Mouse (Mus musculus) erythroblast, embryonic 14.5 days (primary cell): Measurements from ENCODE around the gene Ros1.

Experiments
- GATA1 ChIP-seq: IDR thresholded peaks from 2 replicates; pipeline ENCODE4 v1.6.1; 2012; ENCODE audit warnings: low read length, inconsistent platforms, mixed read lengths
- TAL1 ChIP-seq: IDR thresholded peaks from 3 replicates; pipeline ENCODE4 v1.6.1; 2012; ENCODE audit warnings: low read length, inconsistent platforms, mixed read lengths

GRCm38 (mm10) chr10:52024053-52024410, 171.0 kb downstream of the Ros1 start:
- TF ChIP-seq GATA1 = no peak
- TF ChIP-seq TAL1 = no peak
